Mouse (Mus musculus): Measurements from ENCODE around the gene Ncoa3. TPM values are rescaled to one million over a fixed set of nuclear protein-coding genes. Genes with fewer than 3 reads are reported as not detected.

Gene Ncoa3
- total and polyA plus RNA-seq, 2 experiments = 11.5 to 13.6 TPM

- TF ChIP-seq CTCF (IDR thresholded peaks at IDR 0.05; ENCODE audit: low read depth, low read length) (peak; percentile 66; the same call in 1 of the 2 replicates), POLR2A (IDR thresholded peaks at IDR 0.05; ENCODE audit: extremely low read depth, insufficient read depth, low read length) (no peak)
- Histone ChIP-seq H3K36me3 (ENCODE audit: control insufficient read depth, insufficient read depth, low read length) (peaks cover 30% of the 10 kb centered on the region), H3K4me3 (ENCODE audit: insufficient read depth, low read depth, low read length) (no peak overlapping the region), H3K27me3 (ENCODE audit: control insufficient read depth, insufficient read depth, low read length) (no peaks in the 10 kb centered on the region), H3K9ac (ENCODE audit: low read depth, low read length) (0 out of 2 replicates have a peak overlapping the region, but pooled peaks have one; percentile 6), H3K27ac (replicated peaks; ENCODE audit: insufficient read depth, low read depth, low read length) (peak overlapping the region; percentile 46), H3K79me2 (ENCODE audit: control insufficient read depth, insufficient read depth, low read length) (peaks cover 24% of the 10 kb centered on the region), H3K4me1 (ENCODE audit: control insufficient read depth, insufficient read depth, low read length) (peaks cover 17% of the 10 kb centered on the region)
- DNase-seq (ENCODE audit: extremely low read depth, low read depth, low spot score) = peak; percentile 75
- WGBS = 15% methylated on average over 10 of the region's 10 CpGs
Observed at GRCm38 (mm10) chr2:166045549-166046501, 53.4 kb downstream of the Ncoa3 start.

DNA sequence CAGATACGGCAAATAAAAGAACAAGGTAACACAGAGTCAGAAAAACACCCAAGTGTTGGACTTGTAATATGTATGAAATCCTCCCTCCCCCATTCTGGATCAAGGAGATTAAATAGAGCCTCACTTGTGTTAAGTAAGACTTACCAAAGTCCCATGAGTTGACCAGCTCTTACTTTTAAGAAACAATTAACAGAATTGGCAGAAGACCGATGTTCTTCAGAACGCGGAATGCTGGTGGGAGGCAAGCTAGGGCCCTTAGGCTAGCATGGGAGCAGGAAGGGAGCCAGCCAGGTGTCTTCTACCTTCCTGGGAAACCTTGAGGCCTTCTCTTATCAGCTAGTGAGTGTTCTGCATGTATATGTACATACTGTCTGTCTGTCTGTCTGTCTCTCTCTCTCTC is 55.5 kb downstream of the Ncoa3 start:
- WGBS = 96% methylated on average over 4 of the region's 4 CpGs
- Histone ChIP-seq H3K36me3 (ENCODE audit: control insufficient read depth, insufficient read depth, low read length) (peaks cover 40% of the 10 kb centered on the region), H3K4me3 (ENCODE audit: insufficient read depth, low read depth, low read length) (no peak overlapping the region), H3K27me3 (ENCODE audit: control insufficient read depth, insufficient read depth, low read length) (no peaks in the 10 kb centered on the region), H3K79me2 (ENCODE audit: control insufficient read depth, insufficient read depth, low read length) (peaks cover 18% of the 10 kb centered on the region), H3K9ac (ENCODE audit: low read depth, low read length) (no peak overlapping the region), H3K4me1 (ENCODE audit: control insufficient read depth, insufficient read depth, low read length) (peaks cover 15% of the 10 kb centered on the region), H3K27ac (replicated peaks; ENCODE audit: insufficient read depth, low read depth, low read length) (no peak overlapping the region)
- no peak for DNase-seq (ENCODE audit: extremely low read depth, low read depth, low spot score)
- TF ChIP-seq CTCF (IDR thresholded peaks at IDR 0.05; ENCODE audit: low read depth, low read length) = no peak

- H3K27ac ChIP-seq (replicated peaks; ENCODE audit: insufficient read depth, low read depth, low read length) = no peak overlapping the region
- 92% methylated on average over 7 of the region's 7 CpGs for WGBS
- TF ChIP-seq CTCF (IDR thresholded peaks at IDR 0.05; ENCODE audit: low read depth, low read length) (no peak), POLR2A (IDR thresholded peaks at IDR 0.05; ENCODE audit: extremely low read depth, insufficient read depth, low read length) (no peak)
- no peak for DNase-seq (ENCODE audit: extremely low read depth, low read depth, low spot score)
- H3K4me1 ChIP-seq (ENCODE audit: control insufficient read depth, insufficient read depth, low read length) = peaks cover 14% of the 10 kb centered on the region
- H3K36me3 ChIP-seq (ENCODE audit: control insufficient read depth, insufficient read depth, low read length) = peaks cover 46% of the 10 kb centered on the region
- H3K27me3 ChIP-seq (ENCODE audit: control insufficient read depth, insufficient read depth, low read length) = no peaks in the 10 kb centered on the region
- peaks cover 10% of the 10 kb centered on the region; the same call in 1 of the 2 replicates for H3K79me2 ChIP-seq (ENCODE audit: control insufficient read depth, insufficient read depth, low read length)
- H3K4me3 ChIP-seq (ENCODE audit: insufficient read depth, low read depth, low read length) = no peak overlapping the region
- no peak overlapping the region for H3K9ac ChIP-seq (ENCODE audit: low read depth, low read length)
Observed at GRCm38 (mm10) chr2:166048852-166049251, 56.4 kb downstream of the Ncoa3 start.

DNA sequence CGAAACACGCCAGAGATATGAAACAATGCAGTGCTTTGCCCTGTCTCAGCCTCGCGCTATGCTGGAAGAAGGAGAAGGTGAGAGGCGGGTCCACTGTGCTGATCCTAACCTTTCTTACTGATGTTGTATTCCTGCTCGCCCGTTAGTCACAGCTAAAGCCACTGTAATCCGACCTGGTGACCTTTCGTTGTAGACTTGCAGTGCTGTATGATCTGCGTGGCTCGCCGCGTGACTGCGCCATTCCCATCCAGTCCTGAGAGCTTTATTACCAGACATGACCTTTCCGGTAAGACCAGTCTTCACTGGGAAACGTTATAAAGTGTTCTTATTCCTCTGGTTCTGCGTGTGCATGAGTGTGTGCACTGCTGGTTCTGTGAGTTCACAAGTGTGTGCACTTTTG is 59.0 kb downstream of the Ncoa3 start:
- Histone ChIP-seq H3K79me2 (ENCODE audit: control insufficient read depth, insufficient read depth, low read length) (peaks cover 7% of the 10 kb centered on the region; the same call in 1 of the 2 replicates), H3K27me3 (ENCODE audit: control insufficient read depth, insufficient read depth, low read length) (no peaks in the 10 kb centered on the region), H3K4me1 (ENCODE audit: control insufficient read depth, insufficient read depth, low read length) (no peaks in the 10 kb centered on the region), H3K9ac (ENCODE audit: low read depth, low read length) (no peak overlapping the region), H3K4me3 (ENCODE audit: insufficient read depth, low read depth, low read length) (no peak overlapping the region), H3K27ac (replicated peaks; ENCODE audit: insufficient read depth, low read depth, low read length) (no peak overlapping the region), H3K36me3 (ENCODE audit: control insufficient read depth, insufficient read depth, low read length) (peaks cover 51% of the 10 kb centered on the region)
- no peak for DNase-seq (ENCODE audit: extremely low read depth, low read depth, low spot score)
- TF ChIP-seq CTCF (IDR thresholded peaks at IDR 0.05; ENCODE audit: low read depth, low read length) (no peak), POLR2A (IDR thresholded peaks at IDR 0.05; ENCODE audit: extremely low read depth, insufficient read depth, low read length) (no peak)
- 93% methylated on average over 17 of the region's 17 CpGs for WGBS

GRCm38 (mm10) chr2:166051966-166052365 is 59.5 kb downstream of the Ncoa3 start:
- H3K4me3 ChIP-seq (ENCODE audit: insufficient read depth, low read depth, low read length) = no peak overlapping the region
- DNase-seq (ENCODE audit: extremely low read depth, low read depth, low spot score) = no peak
- H3K27ac ChIP-seq (replicated peaks; ENCODE audit: insufficient read depth, low read depth, low read length) = no peak overlapping the region
- TF ChIP-seq POLR2A (IDR thresholded peaks at IDR 0.05; ENCODE audit: extremely low read depth, insufficient read depth, low read length) (no peak), CTCF (IDR thresholded peaks at IDR 0.05; ENCODE audit: low read depth, low read length) (no peak)
- 94% methylated on average over 7 of the region's 7 CpGs for WGBS
- H3K27me3 ChIP-seq (ENCODE audit: control insufficient read depth, insufficient read depth, low read length) = no peaks in the 10 kb centered on the region
- peaks cover 7% of the 10 kb centered on the region; the same call in 1 of the 2 replicates for H3K79me2 ChIP-seq (ENCODE audit: control insufficient read depth, insufficient read depth, low read length)
- peaks cover 55% of the 10 kb centered on the region for H3K36me3 ChIP-seq (ENCODE audit: control insufficient read depth, insufficient read depth, low read length)
- H3K9ac ChIP-seq (ENCODE audit: low read depth, low read length) = no peak overlapping the region
- H3K4me1 ChIP-seq (ENCODE audit: control insufficient read depth, insufficient read depth, low read length) = no peaks in the 10 kb centered on the region

Data from liver, adult 2 months (tissue).